Mouse (Mus musculus) hindlimb bud, embryonic 11.5 days (tissue): ENCODE results near the gene Med23.

ENCODE experiments used
- DNase-seq: peaks from one replicate; pipeline ENCODE4 v3.0.0-alpha.2; 2012; ENCODE audit warnings: low read depth, low spot score; ENCODE audit errors: extremely low spot score

Gene Med23

GRCm38 (mm10) chr10:24864434-24864833, 5.4 kb upstream of the Med23 start:
- no peak for DNase-seq

- no peak for DNase-seq
Observed at GRCm38 (mm10) chr10:24873624-24874023, 3.8 kb downstream of the Med23 start.

- no peak for DNase-seq
Observed at GRCm38 (mm10) chr10:24886008-24886407, 16.2 kb downstream of the Med23 start.

GRCm38 (mm10) chr10:24888343-24888742, 18.6 kb downstream of the Med23 start:
- DNase-seq, result no peak

GRCm38 (mm10) chr10:24895927-24896326, 26.1 kb downstream of the Med23 start:
- DNase-seq, result no peak

GRCm38 (mm10) chr10:24905627-24906026, 35.8 kb downstream of the Med23 start:
- no peak for DNase-seq

GRCm38 (mm10) chr10:24911199-24911598, 41.4 kb downstream of the Med23 start:
- DNase-seq, result no peak

GRCm38 (mm10) chr10:24912576-24912975, 42.8 kb downstream of the Med23 start:
- DNase-seq, result no peak

GRCm38 (mm10) chr10:24915486-24915885, 45.7 kb downstream of the Med23 start:
- no peak for DNase-seq

- no peak for DNase-seq
Observed at GRCm38 (mm10) chr10:24922977-24923376, 53.2 kb downstream of the Med23 start.

GRCm38 (mm10) chr10:24924296-24924695, 54.5 kb downstream of the Med23 start:
- DNase-seq, result no peak

GRCm38 (mm10) chr10:24926380-24926779, 56.6 kb downstream of the Med23 start:
- no peak for DNase-seq

GRCm38 (mm10) chr10:24926962-24927720, 57.4 kb downstream of the Med23 start, which contains the start of gene Arg1:
Arg1 (minus strand) TSS chr10:24927484.
- peak; percentile 91 for DNase-seq

- DNase-seq, result no peak
Observed at GRCm38 (mm10) chr10:24928072-24928471, 58.3 kb downstream of the Med23 start.

GRCm38 (mm10) chr10:24930143-24930542, 60.4 kb downstream of the Med23 start:
- no peak for DNase-seq

- no peak for DNase-seq
Observed at GRCm38 (mm10) chr10:24947871-24948270, 78.1 kb downstream of the Med23 start.

- DNase-seq, result no peak
Observed at GRCm38 (mm10) chr10:24948278-24948677, 78.5 kb downstream of the Med23 start.

- DNase-seq, result no peak
Observed at GRCm38 (mm10) chr10:24950223-24950622, 80.4 kb downstream of the Med23 start.

GRCm38 (mm10) chr10:24951575-24951974, 81.8 kb downstream of the Med23 start:
- no peak for DNase-seq

GRCm38 (mm10) chr10:24952549-24952948, 82.8 kb downstream of the Med23 start:
- no peak for DNase-seq

- DNase-seq, result no peak
Observed at GRCm38 (mm10) chr10:24953876-24954275, 84.1 kb downstream of the Med23 start.

GRCm38 (mm10) chr10:24958280-24959042, 88.7 kb downstream of the Med23 start:
- DNase-seq, result no peak
